Mouse (Mus musculus): ENCODE results near the gene Bud13. TPM values are rescaled to one million over a fixed set of nuclear protein-coding genes. Genes with fewer than 3 reads are reported as not detected.

Bud13 gene
- 14.3 and 21.6 TPM in 2 replicates for total RNA-seq (2012; rRNA removed)

- H3K4me1 ChIP-seq (ENCODE audit: control insufficient read depth in 2 of 2, insufficient read depth in 2 of 2, low read length in 2 of 2, poor library complexity in 1 of 2), result peaks cover 3 to 7% of the 10 kb centered on the region in 2 experiments; a peak in 3 of 4 replicates
- H3K27ac ChIP-seq (ENCODE audit: insufficient read depth, low read depth, low read length, poor library complexity, severe bottlenecking), result peak within 1 kb of the TSS; percentile 49; the same call in 1 of the 2 replicates
- peak within 1 kb of the TSS; percentile 91 to 95 for H3K4me3 ChIP-seq (ENCODE audit: insufficient read depth in 1 of 2, low read depth in 1 of 2, low read length in 2 of 2, poor library complexity in 1 of 2, severe bottlenecking in 1 of 2)
- H3K9me3 ChIP-seq (ENCODE audit: control insufficient read depth, insufficient read depth, low read depth, low read length), result no peaks in the 10 kb centered on the region
- H3K36me3 ChIP-seq (ENCODE audit: control insufficient read depth, insufficient read depth, low read length, poor library complexity, severe bottlenecking), result peaks cover 36% of the 10 kb centered on the region
- no peak for TF ChIP-seq ZNF384 (IDR thresholded peaks at IDR 0.05; ENCODE audit: low read depth, low read length)
- peak; percentile 74 for TF ChIP-seq HCFC1 (IDR thresholded peaks at IDR 0.05; ENCODE audit: borderline replicate concordance, insufficient read depth, low read length)
- DNase-seq (ENCODE audit: low read depth, low spot score), result peak; percentile 87
- peak within 1 kb of the TSS; percentile 96 for H3K9ac ChIP-seq (ENCODE audit: insufficient read depth, low read depth, low read length, poor library complexity, severe bottlenecking)
- in situ Hi-C loops (cut with MboI; ENCODE audit: low sequenced_read_pairs in 2 of 2, unreplicated experiment in 2 of 2), result no loop called here
Observed at GRCm38 (mm10) chr9:46282631-46283436, at the start of gene Bud13. Bud13 (plus strand) TSS chr9:46283008.

- Histone ChIP-seq H3K27ac (ENCODE audit: insufficient read depth, low read depth, low read length, poor library complexity, severe bottlenecking) (no peak overlapping the region), H3K9ac (ENCODE audit: insufficient read depth, low read depth, low read length, poor library complexity, severe bottlenecking) (no peak overlapping the region), H3K9me3 (ENCODE audit: control insufficient read depth, insufficient read depth, low read depth, low read length) (no peaks in the 10 kb centered on the region), H3K4me1 (ENCODE audit: control insufficient read depth in 2 of 2, insufficient read depth in 2 of 2, low read length in 2 of 2, poor library complexity in 1 of 2) (peaks cover 0 to 2% of the 10 kb centered on the region in 2 experiments; a peak in 1 of 4 replicates), H3K4me3 (ENCODE audit: insufficient read depth in 1 of 2, low read depth in 1 of 2, low read length in 2 of 2, poor library complexity in 1 of 2, severe bottlenecking in 1 of 2) (no peak overlapping the region), H3K36me3 (ENCODE audit: control insufficient read depth, insufficient read depth, low read length, poor library complexity, severe bottlenecking) (no peaks in the 10 kb centered on the region)
- TF ChIP-seq HCFC1 (IDR thresholded peaks at IDR 0.05; ENCODE audit: borderline replicate concordance, insufficient read depth, low read length) (no peak), MAFK (IDR thresholded peaks at IDR 0.05; ENCODE audit: insufficient read depth, low read depth, low read length) (no peak), ZNF384 (IDR thresholded peaks at IDR 0.05; ENCODE audit: low read depth, low read length) (no peak), CHD2 (IDR thresholded peaks at IDR 0.05; ENCODE audit: low read depth, low read length) (no peak), ZC3H11A (IDR thresholded peaks at IDR 0.05; ENCODE audit: borderline replicate concordance, low read depth, low read length) (no peak)
- no peak for DNase-seq (ENCODE audit: low read depth, low spot score)
- in situ Hi-C loops (cut with MboI; ENCODE audit: low sequenced_read_pairs in 2 of 2, unreplicated experiment in 2 of 2), result no loop called here
Observed at GRCm38 (mm10) chr9:46235196-46235595, 47.6 kb upstream of the Bud13 start.

DNA sequence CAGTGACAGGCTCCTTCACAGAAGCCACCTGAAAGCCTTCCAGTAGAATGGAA, 47.4 kb upstream of the Bud13 start, which contains the start of gene Apoc3:
Gene Apoc3 (minus strand): TSS at position 41 of the 53 bp plus-strand sequence.
- Histone ChIP-seq H3K27ac (ENCODE audit: insufficient read depth, low read depth, low read length, poor library complexity, severe bottlenecking) (no peak within 1 kb of the TSS), H3K9ac (ENCODE audit: insufficient read depth, low read depth, low read length, poor library complexity, severe bottlenecking) (no peak within 1 kb of the TSS), H3K9me3 (ENCODE audit: control insufficient read depth, insufficient read depth, low read depth, low read length) (no peaks in the 10 kb centered on the region), H3K4me1 (ENCODE audit: control insufficient read depth in 2 of 2, insufficient read depth in 2 of 2, low read length in 2 of 2, poor library complexity in 1 of 2) (peaks cover 0 to 2% of the 10 kb centered on the region in 2 experiments; a peak in 1 of 4 replicates), H3K4me3 (ENCODE audit: insufficient read depth in 1 of 2, low read depth in 1 of 2, low read length in 2 of 2, poor library complexity in 1 of 2, severe bottlenecking in 1 of 2) (no peak within 1 kb of the TSS), H3K36me3 (ENCODE audit: control insufficient read depth, insufficient read depth, low read length, poor library complexity, severe bottlenecking) (no peaks in the 10 kb centered on the region)
- TF ChIP-seq HCFC1 (IDR thresholded peaks at IDR 0.05; ENCODE audit: borderline replicate concordance, insufficient read depth, low read length) (no peak), CHD2 (IDR thresholded peaks at IDR 0.05; ENCODE audit: low read depth, low read length) (no peak), ZNF384 (IDR thresholded peaks at IDR 0.05; ENCODE audit: low read depth, low read length) (no peak), ZC3H11A (IDR thresholded peaks at IDR 0.05; ENCODE audit: borderline replicate concordance, low read depth, low read length) (no peak)
- no peak for DNase-seq (ENCODE audit: low read depth, low spot score)
- in situ Hi-C loops (cut with MboI; ENCODE audit: low sequenced_read_pairs in 2 of 2, unreplicated experiment in 2 of 2), result no loop called here

DNA sequence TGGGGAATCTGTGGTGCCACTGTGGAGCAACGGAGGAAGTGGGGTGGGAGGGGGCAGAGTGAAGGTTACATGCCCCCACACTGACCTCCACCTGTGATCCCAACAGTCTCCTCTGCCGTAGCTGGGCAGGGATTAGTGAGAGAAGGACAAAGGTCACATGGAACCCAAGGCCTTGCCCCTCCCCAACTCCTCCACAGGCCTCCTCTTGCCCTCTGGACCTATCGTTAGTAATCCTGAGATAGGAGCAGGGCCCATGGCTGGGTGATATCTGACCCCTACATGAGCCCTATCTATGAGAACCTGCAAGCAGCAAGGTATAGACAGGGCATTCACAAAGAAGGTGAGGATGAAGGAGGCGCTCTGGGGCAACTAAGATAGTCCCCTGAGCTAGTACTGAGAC, 47.2 kb upstream of the Bud13 start:
- Histone ChIP-seq H3K4me1 (ENCODE audit: control insufficient read depth in 2 of 2, insufficient read depth in 2 of 2, low read length in 2 of 2, poor library complexity in 1 of 2) (peaks cover 0 to 2% of the 10 kb centered on the region in 2 experiments; a peak in 1 of 4 replicates), H3K4me3 (ENCODE audit: insufficient read depth in 1 of 2, low read depth in 1 of 2, low read length in 2 of 2, poor library complexity in 1 of 2, severe bottlenecking in 1 of 2) (no peak overlapping the region), H3K9ac (ENCODE audit: insufficient read depth, low read depth, low read length, poor library complexity, severe bottlenecking) (no peak overlapping the region), H3K36me3 (ENCODE audit: control insufficient read depth, insufficient read depth, low read length, poor library complexity, severe bottlenecking) (no peaks in the 10 kb centered on the region), H3K27ac (ENCODE audit: insufficient read depth, low read depth, low read length, poor library complexity, severe bottlenecking) (no peak overlapping the region), H3K9me3 (ENCODE audit: control insufficient read depth, insufficient read depth, low read depth, low read length) (no peaks in the 10 kb centered on the region)
- no peak for DNase-seq (ENCODE audit: low read depth, low spot score)
- no peak for TF ChIP-seq HCFC1 (IDR thresholded peaks at IDR 0.05; ENCODE audit: borderline replicate concordance, insufficient read depth, low read length)
- no peak for TF ChIP-seq CHD2 (IDR thresholded peaks at IDR 0.05; ENCODE audit: low read depth, low read length)
- no peak for TF ChIP-seq ZC3H11A (IDR thresholded peaks at IDR 0.05; ENCODE audit: borderline replicate concordance, low read depth, low read length)
- TF ChIP-seq ZNF384 (IDR thresholded peaks at IDR 0.05; ENCODE audit: low read depth, low read length), result no peak
- TF ChIP-seq MAFK (IDR thresholded peaks at IDR 0.05; ENCODE audit: insufficient read depth, low read depth, low read length), result no peak
- in situ Hi-C loops (cut with MboI; ENCODE audit: low sequenced_read_pairs in 2 of 2, unreplicated experiment in 2 of 2), result no loop called here

GRCm38 (mm10) chr9:46238850-46239249, 44.0 kb upstream of the Bud13 start:
- Histone ChIP-seq H3K27ac (ENCODE audit: insufficient read depth, low read depth, low read length, poor library complexity, severe bottlenecking) (no peak overlapping the region), H3K9ac (ENCODE audit: insufficient read depth, low read depth, low read length, poor library complexity, severe bottlenecking) (no peak overlapping the region), H3K9me3 (ENCODE audit: control insufficient read depth, insufficient read depth, low read depth, low read length) (no peaks in the 10 kb centered on the region), H3K4me1 (ENCODE audit: control insufficient read depth in 2 of 2, insufficient read depth in 2 of 2, low read length in 2 of 2, poor library complexity in 1 of 2) (no peaks in the 10 kb centered on the region), H3K36me3 (ENCODE audit: control insufficient read depth, insufficient read depth, low read length, poor library complexity, severe bottlenecking) (no peaks in the 10 kb centered on the region), H3K4me3 (ENCODE audit: insufficient read depth in 1 of 2, low read depth in 1 of 2, low read length in 2 of 2, poor library complexity in 1 of 2, severe bottlenecking in 1 of 2) (no peak overlapping the region)
- DNase-seq (ENCODE audit: low read depth, low spot score), result no peak
- TF ChIP-seq HCFC1 (IDR thresholded peaks at IDR 0.05; ENCODE audit: borderline replicate concordance, insufficient read depth, low read length), result no peak
- no peak for TF ChIP-seq ZNF384 (IDR thresholded peaks at IDR 0.05; ENCODE audit: low read depth, low read length)
- TF ChIP-seq MAFK (IDR thresholded peaks at IDR 0.05; ENCODE audit: insufficient read depth, low read depth, low read length), result no peak
- TF ChIP-seq ZC3H11A (IDR thresholded peaks at IDR 0.05; ENCODE audit: borderline replicate concordance, low read depth, low read length), result no peak
- no peak for TF ChIP-seq CHD2 (IDR thresholded peaks at IDR 0.05; ENCODE audit: low read depth, low read length)
- in situ Hi-C loops (cut with MboI; ENCODE audit: low sequenced_read_pairs in 2 of 2, unreplicated experiment in 2 of 2), result no loop called here

Measured in ES-E14 (cell line).